Mouse (Mus musculus) mesoderm, embryonic 11.5 days (tissue): ENCODE data around the gene Uqcc1.
"Not testable (repeated sequence)": the region's sequence is repeated elsewhere in the genome, so short reads cannot be mapped to it uniquely, and the experiment has no call there.

ENCODE experiments used
- DNase-seq: peaks from one replicate; pipeline ENCODE4 v3.0.0-alpha.2; 2012; ENCODE audit warnings: low read depth, low spot score

The Uqcc1 gene

GRCm38 (mm10) chr2:155862573-155863300 lies 67.4 kb downstream of the Uqcc1 start:
- peak; percentile 60 for DNase-seq

- no peak for DNase-seq
These were observed 68.5 kb downstream of the Uqcc1 start for GRCm38 (mm10) chr2:155861581-155861980.

- DNase-seq = no peak
These were observed 70.0 kb downstream of the Uqcc1 start for GRCm38 (mm10) chr2:155860102-155860501.

- no peak for DNase-seq
These were observed 77.6 kb downstream of the Uqcc1 start for GRCm38 (mm10) chr2:155852536-155852935.

- DNase-seq = no peak
These were observed 80.0 kb downstream of the Uqcc1 start for GRCm38 (mm10) chr2:155850120-155850519.

- DNase-seq = no peak
These were observed 80.6 kb downstream of the Uqcc1 start for GRCm38 (mm10) chr2:155849464-155849863.

- DNase-seq = peak; percentile 85
These were observed 81.8 kb downstream of the Uqcc1 start for GRCm38 (mm10) chr2:155848291-155848690.

- DNase-seq = no peak
These were observed 83.2 kb downstream of the Uqcc1 start for GRCm38 (mm10) chr2:155846930-155847329.

GRCm38 (mm10) chr2:155838961-155839360 lies 91.1 kb downstream of the Uqcc1 start:
- no peak for DNase-seq

GRCm38 (mm10) chr2:155837961-155838360 lies 92.1 kb downstream of the Uqcc1 start:
- no peak for DNase-seq

GRCm38 (mm10) chr2:155834732-155835131 lies 95.4 kb downstream of the Uqcc1 start, which contains the start of gene Fam83c:
TSS of gene Fam83c (minus strand) at chr2:155834854.
- DNase-seq = no peak

GRCm38 (mm10) chr2:155832087-155832486 lies 98.0 kb downstream of the Uqcc1 start:
- not testable (repeated sequence) for DNase-seq

GRCm38 (mm10) chr2:155831302-155831701 lies 98.8 kb downstream of the Uqcc1 start:
- DNase-seq = no peak

GRCm38 (mm10) chr2:155830841-155831240 lies 99.3 kb downstream of the Uqcc1 start:
- no peak for DNase-seq

- DNase-seq = peak; percentile 86
These were observed 103.3 kb downstream of the Uqcc1 start, which contains the start of gene Eif6 for GRCm38 (mm10) chr2:155826630-155827424. TSS of gene Eif6 (minus strand) at chr2:155826925.

- DNase-seq = no peak
These were observed 104.0 kb downstream of the Uqcc1 start for GRCm38 (mm10) chr2:155825904-155826629.

GRCm38 (mm10) chr2:155823722-155824121 lies 106.4 kb downstream of the Uqcc1 start:
- DNase-seq = no peak

GRCm38 (mm10) chr2:155820779-155821178 lies 109.3 kb downstream of the Uqcc1 start:
- DNase-seq = no peak

GRCm38 (mm10) chr2:155819449-155820251 lies 110.5 kb downstream of the Uqcc1 start:
- DNase-seq = no peak

GRCm38 (mm10) chr2:155819392-155819448 lies 110.9 kb downstream of the Uqcc1 start, which contains the start of gene BC029722:
TSS of gene BC029722 (minus strand) at chr2:155819426.
- no peak for DNase-seq

- peak; percentile 87 for DNase-seq
These were observed 111.3 kb downstream of the Uqcc1 start for GRCm38 (mm10) chr2:155818596-155819391.
